Mouse (Mus musculus): ENCODE data around the gene Patz1.

GRCm38 (mm10) chr11:3301075-3301474, 12.4 kb downstream of the Patz1 start:
- TF ChIP-seq CTCF (IDR thresholded peaks at IDR 0.05; ENCODE audit: borderline replicate concordance, insufficient read depth, low read depth, low read length) (no peak), POLR2A (IDR thresholded peaks at IDR 0.05; ENCODE audit: borderline replicate concordance, insufficient read depth, low read length) (no peak)

Measured in cerebellum, adult 2 months (tissue).